Mouse (Mus musculus) heart, embryonic 13.5 days (tissue): ENCODE results near the gene Tjp2. TPM values are rescaled to one million over a fixed set of nuclear protein-coding genes. Genes with fewer than 3 reads are reported as not detected.
"Not testable (repeated sequence)": the region's sequence is repeated elsewhere in the genome, so short reads cannot be mapped to it uniquely, and the experiment has no call there.

Experiments used
- ATAC-seq: fragments of 200-750 bp; cut with Nextera tagmentation; 2 replicates; pipeline ENCODE4 v1.8.0; 2017; ENCODE audit warnings: moderate TSS enrichment; ENCODE audit not compliant: insufficient number of reproducible peaks, low FRiP score, low TSS enrichment; ENCODE audit errors: extremely low read depth
- H3K27ac ChIP-seq: fragments of 300-500 bp; sonication (generic); replicated peaks from 2 replicates; pipeline ENCODE4 v1.5.1; 2015; ENCODE audit warnings: moderate library complexity, mild to moderate bottlenecking, inconsistent platforms
- H3K27me3 ChIP-seq: fragments of 300-500 bp; sonication (generic); replicated peaks from 2 replicates; pipeline ENCODE4 v1.6.1; 2015; ENCODE audit warnings: mild to moderate bottlenecking, inconsistent platforms
- H3K36me3 ChIP-seq: fragments of 300-500 bp; sonication (generic); 2 replicates; pipeline ENCODE4 v1.6.1; 2015; ENCODE audit warnings: mild to moderate bottlenecking, inconsistent platforms
- H3K4me1 ChIP-seq: fragments of 300-500 bp; sonication (generic); 2 replicates; pipeline ENCODE4 v1.6.1; 2015; ENCODE audit warnings: inconsistent platforms
- H3K4me2 ChIP-seq: fragments of 300-500 bp; sonication (generic); 2 replicates; pipeline ENCODE4 v1.6.1; 2015; ENCODE audit warnings: inconsistent platforms, mild to moderate bottlenecking, moderate library complexity
- H3K4me3 ChIP-seq: fragments of 300-500 bp; sonication (generic); 2 replicates; pipeline ENCODE4 v1.5.1; 2015; ENCODE audit warnings: moderate library complexity, mild to moderate bottlenecking, inconsistent platforms
- H3K9ac ChIP-seq: fragments of 300-500 bp; sonication (generic); 2 replicates; pipeline ENCODE4 v1.6.1; 2015; ENCODE audit warnings: inconsistent platforms, mild to moderate bottlenecking, moderate library complexity
- H3K9me3 ChIP-seq: fragments of 300-500 bp; sonication (generic); 2 replicates; pipeline ENCODE4 v1.6.1; 2016; ENCODE audit warnings: inconsistent platforms
- WGBS: fragments of 180-500 bp; shearing (Covaris S2); methylation state at CpG from one replicate; pipeline ENCODE4 v1.1.7; 2015; ENCODE audit warnings: mixed read lengths; 5-methylcytosine and 5-hydroxymethylcytosine counted together
- polyA plus RNA-seq: library from polyadenylated mRNA; unstranded; fragments of >200 nt; fragmentation: Nextera tagmentation; extraction: Ambion mirVana; gene quantifications from 2 replicates; pipeline ENCODE4 v1.2.1, GENCODE M21; 2015

Tjp2 gene
- polyA plus RNA-seq, 1 experiment from 2014 or later = 22.7 TPM

- 56% methylated on average over 1 of the region's 1 CpGs for WGBS
- H3K4me2 ChIP-seq = no peak overlapping the region
- no peak overlapping the region for H3K4me3 ChIP-seq
- H3K36me3 ChIP-seq = no peaks in the 10 kb centered on the region
- H3K4me1 ChIP-seq = peaks cover 3% of the 10 kb centered on the region; the same call in 1 of the 2 replicates
- H3K27ac ChIP-seq = no peak overlapping the region
- no peak for ATAC-seq
- peaks cover 7% of the 10 kb centered on the region; the same call in 1 of the 2 replicates for H3K9me3 ChIP-seq
- no peak overlapping the region for H3K9ac ChIP-seq
- no peaks in the 10 kb centered on the region for H3K27me3 ChIP-seq
Measured at GRCm38 (mm10) chr19:24205001-24205400, 19.8 kb downstream of the Tjp2 start.

- Histone ChIP-seq H3K4me2 (no peak overlapping the region), H3K9ac (no peak overlapping the region), H3K4me3 (no peak overlapping the region), H3K4me1 (no peaks in the 10 kb centered on the region), H3K9me3 (no peaks in the 10 kb centered on the region), H3K27me3 (no peaks in the 10 kb centered on the region), H3K36me3 (no peaks in the 10 kb centered on the region), H3K27ac (no peak overlapping the region)
- ATAC-seq = no peak
- 78% methylated on average over 4 of the region's 5 CpGs for WGBS
Measured at GRCm38 (mm10) chr19:24201848-24202247, 23.0 kb downstream of the Tjp2 start.

DNA sequence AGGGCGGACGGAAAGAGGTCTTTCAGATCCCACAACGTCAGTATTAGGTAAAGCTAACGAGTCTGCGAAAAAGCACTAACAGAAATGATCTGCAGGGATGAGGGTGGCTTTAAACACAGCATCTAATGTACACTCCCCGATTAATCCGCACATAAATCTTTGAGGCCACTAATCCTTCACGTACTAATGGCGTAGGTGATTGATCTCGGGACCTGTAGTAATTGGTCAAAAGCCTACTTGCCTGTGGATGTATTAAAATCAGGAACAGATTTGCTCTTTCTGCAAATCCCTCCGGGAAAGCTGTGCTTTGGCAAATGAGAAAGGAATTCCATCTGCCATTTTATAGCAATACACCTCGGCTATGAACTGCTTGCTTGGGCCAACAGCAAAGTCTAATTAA, 24.3 kb downstream of the Tjp2 start:
- Histone ChIP-seq H3K36me3 (no peaks in the 10 kb centered on the region), H3K4me3 (no peak overlapping the region), H3K9me3 (no peaks in the 10 kb centered on the region), H3K4me1 (peaks cover 3% of the 10 kb centered on the region), H3K4me2 (no peak overlapping the region), H3K27me3 (no peaks in the 10 kb centered on the region), H3K9ac (no peak overlapping the region), H3K27ac (no peak overlapping the region)
- WGBS = 86% methylated on average over 12 of the region's 12 CpGs
- ATAC-seq = no peak

DNA sequence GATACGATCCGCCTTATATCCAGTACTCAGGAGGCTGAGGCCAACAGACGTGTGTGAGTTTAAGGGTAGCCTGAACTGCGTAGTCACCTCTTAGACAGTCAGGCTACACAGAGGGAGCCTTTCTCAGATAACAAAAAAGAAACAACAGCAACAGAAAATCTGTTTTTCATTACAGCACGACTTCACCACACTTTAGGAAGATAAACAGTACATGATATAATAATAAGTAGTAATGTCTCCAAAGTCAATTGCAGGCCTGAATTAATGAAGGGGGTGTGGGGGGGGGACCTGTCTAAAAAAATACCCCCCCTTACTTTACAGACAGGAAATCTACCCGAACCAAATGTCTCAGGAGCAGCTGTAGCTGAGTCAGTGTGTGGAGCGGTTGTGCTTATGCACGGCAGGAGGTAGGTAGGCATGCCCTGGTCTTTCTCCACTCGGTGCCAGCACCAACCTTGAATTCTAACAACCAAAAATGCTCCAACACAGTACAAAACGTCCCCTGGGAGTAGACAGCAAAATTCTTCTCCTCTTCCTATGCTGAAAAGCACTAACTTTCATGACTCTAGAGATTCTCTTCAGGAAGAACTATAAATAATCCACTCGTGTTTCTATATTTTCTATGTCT, 26.0 kb downstream of the Tjp2 start:
- Histone ChIP-seq H3K4me1 (peaks cover 10% of the 10 kb centered on the region), H3K27ac (no peak overlapping the region), H3K4me2 (no peak overlapping the region), H3K9me3 (0 out of 2 replicates have a peak, but pooled peaks cover 8% of the 10 kb centered on the region), H3K36me3 (peaks cover 5% of the 10 kb centered on the region; the same call in 1 of the 2 replicates), H3K4me3 (no peak overlapping the region), H3K27me3 (no peaks in the 10 kb centered on the region), H3K9ac (no peak overlapping the region)
- 65% methylated on average over 11 of the region's 11 CpGs for WGBS
- ATAC-seq = no peak

- Histone ChIP-seq H3K9ac (no peak overlapping the region), H3K4me1 (peaks cover 10% of the 10 kb centered on the region), H3K27me3 (no peaks in the 10 kb centered on the region), H3K36me3 (peaks cover 7% of the 10 kb centered on the region), H3K27ac (no peak overlapping the region), H3K4me3 (no peak overlapping the region), H3K4me2 (no peak overlapping the region), H3K9me3 (0 out of 2 replicates have a peak, but pooled peaks cover 8% of the 10 kb centered on the region)
- WGBS = 57% methylated on average over 3 of the region's 3 CpGs
- no peak for ATAC-seq
Measured at GRCm38 (mm10) chr19:24197338-24197737, 27.5 kb downstream of the Tjp2 start.

DNA sequence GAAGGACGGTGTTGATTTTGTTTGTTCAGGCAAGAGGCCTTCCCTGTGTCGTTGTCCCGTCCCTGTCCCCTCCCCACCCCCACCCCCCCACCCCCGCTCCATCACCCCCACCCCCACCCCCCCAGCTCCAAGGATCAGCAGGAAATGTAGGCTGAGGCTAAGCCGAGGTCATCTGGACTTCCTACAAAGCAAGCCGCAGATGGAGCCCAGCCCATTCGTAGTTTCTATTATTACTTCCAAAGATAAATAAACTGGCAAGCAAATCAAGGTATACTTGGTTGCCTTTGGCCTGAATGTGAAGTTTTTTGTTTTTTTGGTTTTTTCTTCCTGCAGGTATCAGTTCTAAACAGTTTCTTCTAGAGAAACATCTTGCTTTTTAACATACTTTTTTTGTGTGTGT, 29.6 kb downstream of the Tjp2 start:
- no peak overlapping the region for H3K4me2 ChIP-seq
- no peak overlapping the region for H3K4me3 ChIP-seq
- H3K36me3 ChIP-seq = peaks cover 13% of the 10 kb centered on the region
- no peak overlapping the region for H3K9ac ChIP-seq
- no peak overlapping the region for H3K27ac ChIP-seq
- peaks cover 10% of the 10 kb centered on the region for H3K4me1 ChIP-seq
- 44% methylated on average over 7 of the region's 7 CpGs for WGBS
- H3K9me3 ChIP-seq = 0 out of 2 replicates have a peak, but pooled peaks cover 8% of the 10 kb centered on the region
- ATAC-seq = no peak
- no peaks in the 10 kb centered on the region for H3K27me3 ChIP-seq

GRCm38 (mm10) chr19:24194216-24194615, 30.6 kb downstream of the Tjp2 start:
- 0 out of 2 replicates have a peak, but pooled peaks cover 8% of the 10 kb centered on the region for H3K9me3 ChIP-seq

GRCm38 (mm10) chr19:24192946-24193345, 31.9 kb downstream of the Tjp2 start:
- 79% methylated on average over 5 of the region's 5 CpGs for WGBS
- Histone ChIP-seq H3K27ac (no peak overlapping the region), H3K36me3 (peaks cover 13% of the 10 kb centered on the region), H3K9ac (no peak overlapping the region), H3K4me3 (no peak overlapping the region), H3K27me3 (no peaks in the 10 kb centered on the region), H3K4me2 (no peak overlapping the region), H3K9me3 (0 out of 2 replicates have a peak, but pooled peaks cover 8% of the 10 kb centered on the region), H3K4me1 (peaks cover 10% of the 10 kb centered on the region)
- no peak for ATAC-seq

More at GRCm38 (mm10) chr19:24194216-24194615, 30.6 kb downstream of the Tjp2 start:
- H3K27ac ChIP-seq = no peak overlapping the region
- H3K4me2 ChIP-seq = no peak overlapping the region
- H3K4me3 ChIP-seq = no peak overlapping the region
- H3K9ac ChIP-seq = no peak overlapping the region
- peaks cover 10% of the 10 kb centered on the region for H3K4me1 ChIP-seq
- H3K27me3 ChIP-seq = no peaks in the 10 kb centered on the region
- WGBS = 92% methylated on average over 4 of the region's 4 CpGs
- H3K36me3 ChIP-seq = peaks cover 13% of the 10 kb centered on the region
- no peak for ATAC-seq

DNA sequence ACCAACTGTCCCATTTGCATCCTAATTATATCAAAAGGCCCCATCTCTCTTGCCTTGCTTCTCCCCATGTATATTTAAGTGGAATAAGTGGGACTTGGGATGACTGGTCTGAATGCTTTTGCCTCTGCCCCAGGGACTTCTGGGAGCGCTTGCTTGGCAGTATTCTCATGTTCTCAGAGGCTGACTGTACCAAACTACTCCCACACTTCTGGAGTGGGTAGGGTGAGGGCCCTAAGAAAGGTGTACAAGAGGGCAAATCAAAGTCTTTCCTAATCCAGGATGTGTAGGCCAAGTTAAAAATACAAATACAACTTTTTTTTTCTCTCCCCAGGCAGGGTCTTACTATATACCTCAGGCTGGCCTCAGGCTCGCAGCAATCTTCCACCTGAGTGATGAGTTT, 37.0 kb downstream of the Tjp2 start:
- Histone ChIP-seq H3K4me2 (no peak overlapping the region), H3K36me3 (peaks cover 8% of the 10 kb centered on the region; the same call in 1 of the 2 replicates), H3K27ac (no peak overlapping the region), H3K4me1 (no peaks in the 10 kb centered on the region), H3K4me3 (no peak overlapping the region), H3K9me3 (no peaks in the 10 kb centered on the region), H3K9ac (no peak overlapping the region), H3K27me3 (no peaks in the 10 kb centered on the region)
- ATAC-seq = no peak
- WGBS = 81% methylated on average over 2 of the region's 2 CpGs

- not testable (repeated sequence) for H3K4me2 ChIP-seq, H3K9me3 ChIP-seq, H3K27me3 ChIP-seq, H3K36me3 ChIP-seq, H3K27ac ChIP-seq, H3K4me1 ChIP-seq, H3K9ac ChIP-seq, H3K4me3 ChIP-seq, ATAC-seq
- 50% methylated on average over 1 of the region's 1 CpGs for WGBS
Measured at GRCm38 (mm10) chr19:24187358-24187757, 37.5 kb downstream of the Tjp2 start.

DNA sequence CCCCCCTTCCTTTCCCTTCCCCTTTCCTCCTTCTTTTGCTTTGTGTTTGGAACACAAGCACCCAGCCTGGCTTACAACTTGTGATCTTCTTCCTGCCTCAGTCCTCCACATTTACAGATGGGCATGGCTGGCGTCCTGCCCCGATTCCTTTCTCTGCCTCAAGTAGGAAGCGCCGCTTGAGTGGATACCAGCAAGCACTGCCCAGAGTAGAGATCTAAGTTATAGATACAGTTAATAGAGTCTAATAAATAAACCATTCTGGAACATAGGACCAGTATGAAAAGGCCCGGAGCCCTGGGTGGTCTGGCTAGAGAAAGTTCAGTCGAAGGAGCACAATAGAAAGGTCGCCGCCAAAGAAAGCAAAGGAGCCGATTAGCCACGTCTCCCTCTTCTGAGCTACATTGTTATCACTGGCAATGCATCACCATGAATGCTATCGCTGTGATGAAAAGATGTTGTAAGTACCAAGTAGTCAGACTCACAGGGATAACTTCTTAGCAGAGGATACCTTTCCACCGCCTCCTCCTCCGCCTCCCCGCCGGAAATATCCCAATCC, 41.1 kb downstream of the Tjp2 start:
- H3K27ac ChIP-seq = no peak overlapping the region
- H3K4me1 ChIP-seq = peaks cover 13% of the 10 kb centered on the region; the same call in 1 of the 2 replicates
- H3K9ac ChIP-seq = no peak overlapping the region
- H3K27me3 ChIP-seq = no peaks in the 10 kb centered on the region
- H3K36me3 ChIP-seq = no peaks in the 10 kb centered on the region
- no peak overlapping the region for H3K4me3 ChIP-seq
- no peak overlapping the region for H3K4me2 ChIP-seq
- WGBS = 77% methylated on average over 15 of the region's 15 CpGs
- H3K9me3 ChIP-seq = no peaks in the 10 kb centered on the region
- no peak for ATAC-seq

DNA sequence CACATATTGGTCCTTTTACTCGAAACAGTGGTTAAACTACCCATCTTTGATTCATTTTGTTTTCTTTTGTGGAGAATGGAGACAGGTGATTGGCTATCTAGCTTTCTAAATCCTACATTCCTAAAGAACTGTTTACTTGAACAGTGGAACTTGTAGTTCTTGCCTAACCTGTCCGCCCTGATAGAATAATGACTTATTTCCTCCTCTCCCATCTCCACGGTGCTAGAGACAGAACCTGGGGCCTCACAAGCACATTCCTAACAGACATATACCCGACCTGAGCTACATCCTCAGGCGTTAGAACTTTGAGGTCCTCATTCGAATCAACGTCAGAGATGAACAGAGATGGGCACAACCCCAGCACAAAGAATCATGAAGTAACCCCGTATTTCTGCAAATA, 44.4 kb downstream of the Tjp2 start:
- Histone ChIP-seq H3K27me3 (no peaks in the 10 kb centered on the region), H3K27ac (no peak overlapping the region), H3K9me3 (no peaks in the 10 kb centered on the region), H3K36me3 (no peaks in the 10 kb centered on the region), H3K9ac (no peak overlapping the region), H3K4me2 (no peak overlapping the region), H3K4me1 (peaks cover 19% of the 10 kb centered on the region), H3K4me3 (no peak overlapping the region)
- ATAC-seq = no peak
- 65% methylated on average over 8 of the region's 8 CpGs for WGBS
